Mouse (Mus musculus): Measurements from ENCODE around the gene Bub1b. TPM values are rescaled to one million over a fixed set of nuclear protein-coding genes. Genes with fewer than 3 reads are reported as not detected.
A peak's percentile ranks its signal among the peaks of the same experiment; 100 is the strongest.

The Bub1b gene
- polyA plus RNA-seq, 1 experiment from 2014 or later, result 36.4 TPM

DNA sequence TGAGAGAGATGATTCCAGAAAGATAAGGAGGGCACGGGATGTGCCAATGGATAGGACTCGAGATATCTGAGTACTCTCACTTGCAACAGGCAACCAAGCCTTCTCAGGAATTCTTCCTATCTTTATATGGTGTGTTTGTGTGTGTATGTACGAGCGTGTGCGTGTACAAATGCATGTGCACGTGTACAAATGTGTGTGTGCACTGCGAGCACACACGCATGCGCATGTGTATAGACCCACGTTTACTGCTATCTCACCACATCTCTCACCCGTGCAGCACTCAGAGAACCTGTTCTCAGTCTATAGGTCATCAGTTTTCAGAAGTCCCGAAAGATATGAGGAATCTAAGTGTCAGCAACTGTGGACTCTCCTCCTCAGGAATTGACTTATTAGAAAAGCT lies 61.5 kb downstream of the Bub1b start:
- no peak for ATAC-seq
- no peaks in the 10 kb centered on the region for H3K27me3 ChIP-seq (replicated peaks; ENCODE audit: control insufficient read depth, insufficient read depth, low read length)
- H3K4me2 ChIP-seq (ENCODE audit: low read length), result peak overlapping the region; percentile 66
- H3K9ac ChIP-seq (replicated peaks; ENCODE audit: low read depth, low read length), result peak overlapping the region; percentile 65
- no peak overlapping the region for H3K27ac ChIP-seq (ENCODE audit: low read length)
- no peaks in the 10 kb centered on the region for H3K36me3 ChIP-seq (ENCODE audit: control insufficient read depth, insufficient read depth)
- H3K4me1 ChIP-seq (replicated peaks; ENCODE audit: control insufficient read depth, insufficient read depth, low read length), result peaks cover 34% of the 10 kb centered on the region
- no peaks in the 10 kb centered on the region for H3K9me3 ChIP-seq (ENCODE audit: control insufficient read depth, low read length)
- no peak overlapping the region; the same call in 1 of the 2 replicates for H3K4me3 ChIP-seq (replicated peaks; ENCODE audit: low read length)
- WGBS, result 85% methylated on average over 12 of the region's 12 CpGs

- H3K4me3 ChIP-seq (replicated peaks; ENCODE audit: low read length), result peak overlapping the region; percentile 53
- H3K27me3 ChIP-seq (replicated peaks; ENCODE audit: control insufficient read depth, insufficient read depth, low read length), result no peaks in the 10 kb centered on the region
- H3K9me3 ChIP-seq (ENCODE audit: control insufficient read depth, low read length), result no peaks in the 10 kb centered on the region
- ATAC-seq, result peak; percentile 72
- H3K4me1 ChIP-seq (replicated peaks; ENCODE audit: control insufficient read depth, insufficient read depth, low read length), result peaks cover 36% of the 10 kb centered on the region
- H3K9ac ChIP-seq (replicated peaks; ENCODE audit: low read depth, low read length), result peak overlapping the region; percentile 65
- peak overlapping the region; percentile 66 for H3K4me2 ChIP-seq (ENCODE audit: low read length)
- peak overlapping the region; percentile 64; the same call in 1 of the 2 replicates for H3K27ac ChIP-seq (ENCODE audit: low read length)
- no peaks in the 10 kb centered on the region for H3K36me3 ChIP-seq (ENCODE audit: control insufficient read depth, insufficient read depth)
- 4% methylated on average over 4 of the region's 4 CpGs for WGBS
Observed at GRCm38 (mm10) chr2:118659998-118660452, 62.0 kb downstream of the Bub1b start.

- H3K27ac ChIP-seq (ENCODE audit: low read length), result no peak overlapping the region
- H3K4me2 ChIP-seq (ENCODE audit: low read length), result no peak overlapping the region
- no peaks in the 10 kb centered on the region for H3K9me3 ChIP-seq (ENCODE audit: control insufficient read depth, low read length)
- no peak for ATAC-seq
- WGBS, result 86% methylated on average over 9 of the region's 9 CpGs
- H3K4me3 ChIP-seq (replicated peaks; ENCODE audit: low read length), result no peak overlapping the region
- H3K27me3 ChIP-seq (replicated peaks; ENCODE audit: control insufficient read depth, insufficient read depth, low read length), result no peaks in the 10 kb centered on the region
- H3K9ac ChIP-seq (replicated peaks; ENCODE audit: low read depth, low read length), result no peak overlapping the region
- H3K4me1 ChIP-seq (replicated peaks; ENCODE audit: control insufficient read depth, insufficient read depth, low read length), result peaks cover 42% of the 10 kb centered on the region
- no peaks in the 10 kb centered on the region for H3K36me3 ChIP-seq (ENCODE audit: control insufficient read depth, insufficient read depth)
Observed at GRCm38 (mm10) chr2:118661891-118662290, 63.9 kb downstream of the Bub1b start.

DNA sequence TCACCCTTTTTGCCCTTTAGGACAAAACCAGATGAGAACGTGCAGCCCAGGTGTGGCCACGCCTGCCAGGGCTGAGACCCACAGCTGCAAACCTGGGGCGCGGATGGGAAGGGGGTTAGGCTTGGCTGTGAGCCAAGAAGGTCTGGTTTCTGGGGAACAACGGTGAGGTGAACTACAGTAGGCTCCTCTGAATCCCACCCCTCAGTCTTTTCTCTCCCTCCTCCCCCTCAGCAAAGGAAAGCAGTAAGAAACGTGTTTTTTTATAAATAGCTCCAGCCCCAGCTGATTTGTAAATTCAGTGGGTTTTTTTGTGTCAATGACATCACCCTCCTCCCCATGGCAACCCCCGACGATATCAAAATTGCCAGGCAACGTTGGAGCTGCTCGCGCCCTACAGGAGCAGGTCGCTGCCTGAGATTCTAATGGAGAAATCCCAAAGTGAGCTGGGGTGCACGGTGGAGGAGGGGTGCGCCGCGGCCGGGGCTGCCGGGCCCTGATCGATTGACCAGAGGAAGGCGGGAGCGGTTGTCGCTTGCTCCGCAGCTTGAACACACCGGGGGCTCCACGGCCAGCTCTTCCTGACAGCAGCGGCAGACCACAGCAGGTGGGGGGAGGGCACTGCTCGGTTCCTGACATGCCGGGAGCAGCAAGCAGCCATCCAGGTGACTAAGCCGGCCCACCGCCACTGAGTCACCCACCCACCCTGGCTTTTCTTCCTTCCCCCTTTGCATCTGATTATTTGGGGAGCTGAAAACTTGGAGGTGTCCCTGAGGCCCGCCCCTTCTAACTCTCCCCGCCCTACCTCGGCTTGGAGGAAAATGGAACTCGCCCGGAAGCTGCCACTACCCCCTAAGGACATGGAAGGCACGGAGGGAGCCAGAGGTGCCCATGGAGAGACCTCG lies 65.1 kb downstream of the Bub1b start, which contains the start of gene Pak6:
TSS of gene Pak6 (plus strand) at position 402 of the 902 bp plus-strand sequence.
- H3K27ac ChIP-seq (ENCODE audit: low read length), result peak within 1 kb of the TSS; percentile 54
- H3K4me1 ChIP-seq (replicated peaks; ENCODE audit: control insufficient read depth, insufficient read depth, low read length), result peaks cover 42% of the 10 kb centered on the region
- H3K36me3 ChIP-seq (ENCODE audit: control insufficient read depth, insufficient read depth), result no peaks in the 10 kb centered on the region
- 1% methylated on average over 37 of the region's 37 CpGs for WGBS
- ATAC-seq, result peak; percentile 69
- peak within 1 kb of the TSS; percentile 60 for H3K4me3 ChIP-seq (replicated peaks; ENCODE audit: low read length)
- peak within 1 kb of the TSS; percentile 63 for H3K9ac ChIP-seq (replicated peaks; ENCODE audit: low read depth, low read length)
- H3K9me3 ChIP-seq (ENCODE audit: control insufficient read depth, low read length), result no peaks in the 10 kb centered on the region
- peak within 1 kb of the TSS; percentile 78 for H3K4me2 ChIP-seq (ENCODE audit: low read length)
- no peaks in the 10 kb centered on the region for H3K27me3 ChIP-seq (replicated peaks; ENCODE audit: control insufficient read depth, insufficient read depth, low read length)

DNA sequence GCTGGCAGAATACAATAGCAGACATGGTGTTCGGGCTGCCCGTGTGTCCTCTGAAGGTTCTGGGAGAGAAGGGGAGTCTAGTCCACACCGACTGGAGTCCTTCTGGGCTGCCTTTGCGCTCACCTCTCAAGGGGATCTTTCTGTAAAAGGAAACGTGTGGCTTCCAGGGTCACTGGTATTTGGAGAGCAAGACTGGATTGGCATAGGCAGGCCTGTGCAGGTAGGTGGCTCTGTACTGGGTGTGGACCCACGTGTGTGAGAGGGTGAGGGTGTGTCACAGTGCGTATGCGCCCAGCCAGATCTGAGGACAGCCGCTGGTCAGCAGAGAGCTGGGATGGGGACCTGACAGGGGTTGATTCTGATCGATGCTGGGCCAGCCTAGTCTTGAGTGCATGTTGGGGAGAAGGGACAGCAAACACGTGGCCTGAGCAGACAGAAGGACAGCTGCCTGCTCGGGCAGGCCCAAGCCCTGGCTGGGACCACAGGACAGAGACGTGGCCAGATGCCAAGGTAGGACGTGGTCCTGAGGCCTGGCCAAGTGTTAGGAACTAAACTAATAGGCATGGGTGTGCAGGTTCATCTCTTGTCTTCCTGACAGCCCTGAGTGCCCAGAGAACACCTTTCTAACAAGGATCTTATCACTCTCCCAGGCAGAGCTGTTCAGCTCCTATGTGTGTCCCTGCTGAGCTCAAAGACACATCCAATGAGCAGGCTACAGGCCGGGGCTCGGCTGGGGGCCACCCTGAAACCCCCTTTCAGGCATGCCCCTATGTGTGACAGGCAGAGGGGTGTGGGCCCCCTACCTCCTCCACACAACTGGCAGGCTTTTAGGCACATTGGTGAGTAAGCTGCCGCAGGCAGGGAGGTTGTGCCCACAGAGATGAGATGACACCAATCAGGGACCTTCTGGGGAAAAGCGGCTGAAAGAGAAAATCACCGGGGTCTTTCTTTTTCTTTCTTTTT lies 66.1 kb downstream of the Bub1b start:
- Histone ChIP-seq H3K4me1 (replicated peaks; ENCODE audit: control insufficient read depth, insufficient read depth, low read length) (peaks cover 42% of the 10 kb centered on the region), H3K4me3 (replicated peaks; ENCODE audit: low read length) (peak overlapping the region; percentile 60), H3K27ac (ENCODE audit: low read length) (no peak overlapping the region), H3K27me3 (replicated peaks; ENCODE audit: control insufficient read depth, insufficient read depth, low read length) (no peaks in the 10 kb centered on the region), H3K36me3 (ENCODE audit: control insufficient read depth, insufficient read depth) (no peaks in the 10 kb centered on the region), H3K4me2 (ENCODE audit: low read length) (peak overlapping the region; percentile 78), H3K9ac (replicated peaks; ENCODE audit: low read depth, low read length) (peak overlapping the region; percentile 63), H3K9me3 (ENCODE audit: control insufficient read depth, low read length) (no peaks in the 10 kb centered on the region)
- ATAC-seq, result peak; percentile 24
- WGBS, result 47% methylated on average over 19 of the region's 19 CpGs

DNA sequence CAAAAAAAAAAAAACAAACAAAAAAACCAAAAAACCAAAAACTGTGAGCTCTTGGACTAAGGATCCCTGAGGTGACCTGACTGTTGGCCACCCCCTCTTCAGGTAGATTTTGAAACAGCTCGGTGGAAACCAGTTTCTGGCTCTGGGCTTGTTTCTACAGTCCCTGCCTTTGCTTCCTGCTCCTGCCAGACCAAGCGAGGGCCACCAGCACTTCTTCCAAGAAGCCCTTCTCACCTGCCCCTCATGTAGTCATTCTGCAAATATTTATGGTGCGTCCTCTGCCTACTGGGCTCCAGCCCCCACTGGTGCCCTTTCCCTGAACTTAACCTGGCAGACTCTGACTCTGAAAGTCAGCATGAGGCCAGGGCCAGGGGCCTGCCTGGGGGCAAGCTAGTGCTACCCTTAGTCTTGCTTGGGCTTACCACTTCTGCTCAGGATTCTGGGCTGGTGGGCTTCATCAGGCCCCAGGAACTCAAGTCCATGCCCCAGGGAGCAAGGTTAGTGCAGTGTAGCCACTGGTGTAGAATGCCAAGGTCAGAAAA lies 67.0 kb downstream of the Bub1b start:
- no peak for ATAC-seq
- Histone ChIP-seq H3K27me3 (replicated peaks; ENCODE audit: control insufficient read depth, insufficient read depth, low read length) (no peaks in the 10 kb centered on the region), H3K4me3 (replicated peaks; ENCODE audit: low read length) (no peak overlapping the region), H3K36me3 (ENCODE audit: control insufficient read depth, insufficient read depth) (no peaks in the 10 kb centered on the region), H3K4me1 (replicated peaks; ENCODE audit: control insufficient read depth, insufficient read depth, low read length) (peaks cover 34% of the 10 kb centered on the region), H3K4me2 (ENCODE audit: low read length) (peak overlapping the region; percentile 78), H3K9ac (replicated peaks; ENCODE audit: low read depth, low read length) (no peak overlapping the region), H3K9me3 (ENCODE audit: control insufficient read depth, low read length) (no peaks in the 10 kb centered on the region), H3K27ac (ENCODE audit: low read length) (no peak overlapping the region)
- 77% methylated on average over 3 of the region's 3 CpGs for WGBS

GRCm38 (mm10) chr2:118665616-118666015 lies 67.6 kb downstream of the Bub1b start:
- H3K4me1 ChIP-seq (replicated peaks; ENCODE audit: control insufficient read depth, insufficient read depth, low read length), result peaks cover 33% of the 10 kb centered on the region
- H3K36me3 ChIP-seq (ENCODE audit: control insufficient read depth, insufficient read depth), result no peaks in the 10 kb centered on the region
- 89% methylated on average over 4 of the region's 4 CpGs for WGBS
- H3K9ac ChIP-seq (replicated peaks; ENCODE audit: low read depth, low read length), result no peak overlapping the region
- no peaks in the 10 kb centered on the region for H3K9me3 ChIP-seq (ENCODE audit: control insufficient read depth, low read length)
- ATAC-seq, result no peak
- no peak overlapping the region for H3K4me3 ChIP-seq (replicated peaks; ENCODE audit: low read length)
- peak overlapping the region; percentile 11; the same call in 1 of the 2 replicates for H3K4me2 ChIP-seq (ENCODE audit: low read length)
- H3K27me3 ChIP-seq (replicated peaks; ENCODE audit: control insufficient read depth, insufficient read depth, low read length), result no peaks in the 10 kb centered on the region
- H3K27ac ChIP-seq (ENCODE audit: low read length), result no peak overlapping the region

GRCm38 (mm10) chr2:118667181-118667580 lies 69.2 kb downstream of the Bub1b start:
- Histone ChIP-seq H3K36me3 (ENCODE audit: control insufficient read depth, insufficient read depth) (no peaks in the 10 kb centered on the region), H3K4me1 (replicated peaks; ENCODE audit: control insufficient read depth, insufficient read depth, low read length) (peaks cover 33% of the 10 kb centered on the region), H3K27me3 (replicated peaks; ENCODE audit: control insufficient read depth, insufficient read depth, low read length) (no peaks in the 10 kb centered on the region), H3K9ac (replicated peaks; ENCODE audit: low read depth, low read length) (no peak overlapping the region), H3K4me3 (replicated peaks; ENCODE audit: low read length) (no peak overlapping the region), H3K4me2 (ENCODE audit: low read length) (no peak overlapping the region), H3K27ac (ENCODE audit: low read length) (no peak overlapping the region), H3K9me3 (ENCODE audit: control insufficient read depth, low read length) (no peaks in the 10 kb centered on the region)
- WGBS, result 84% methylated on average over 5 of the region's 5 CpGs
- ATAC-seq, result no peak

Measured in forebrain, embryonic 16.5 days (tissue).